Mouse (Mus musculus) right cerebral cortex, postnatal 36 days (tissue): Measurements from ENCODE around the gene Gnat1.

Experiments used
- DNase-seq, 2 experiments: peaks; one replicate each; pipeline ENCODE4 v3.0.0; 2022; ENCODE audit warnings: low spot score in 2 of 2, mixed read lengths in 1 of 2

Gnat1 gene

GRCm38 (mm10) chr9:107675671-107676301, 3.7 kb downstream of the Gnat1 start:
- peak; percentile 41 to 45 for DNase-seq

- DNase-seq = no peak
Observed at GRCm38 (mm10) chr9:107674609-107675429, 4.7 kb downstream of the Gnat1 start.

- no peak for DNase-seq
Observed at GRCm38 (mm10) chr9:107670259-107670658, 9.3 kb downstream of the Gnat1 start.

GRCm38 (mm10) chr9:107669480-107669945, 10.0 kb downstream of the Gnat1 start, which contains the start of gene Slc38a3:
Gene Slc38a3, minus strand, starts transcription at chr9:107669530.
- DNase-seq = no peak

GRCm38 (mm10) chr9:107668916-107669315, 10.6 kb downstream of the Gnat1 start:
- no peak for DNase-seq

- DNase-seq = no peak
Observed at GRCm38 (mm10) chr9:107668011-107668410, 11.5 kb downstream of the Gnat1 start.

- no peak for DNase-seq
Observed at GRCm38 (mm10) chr9:107667219-107667618, 12.3 kb downstream of the Gnat1 start.

GRCm38 (mm10) chr9:107666751-107667205, 12.7 kb downstream of the Gnat1 start:
- no peak for DNase-seq

- DNase-seq = no peak
Observed at GRCm38 (mm10) chr9:107665308-107665707, 14.2 kb downstream of the Gnat1 start.

GRCm38 (mm10) chr9:107663525-107663924, 16.0 kb downstream of the Gnat1 start:
- DNase-seq = no peak

GRCm38 (mm10) chr9:107662342-107662741, 17.2 kb downstream of the Gnat1 start:
- DNase-seq = no peak

- DNase-seq = no peak
Observed at GRCm38 (mm10) chr9:107660777-107661176, 18.7 kb downstream of the Gnat1 start.

GRCm38 (mm10) chr9:107659961-107660360, 19.6 kb downstream of the Gnat1 start:
- no peak for DNase-seq

- DNase-seq = peak; percentile 66 to 67
Observed at GRCm38 (mm10) chr9:107659551-107659950, 20.0 kb downstream of the Gnat1 start.

GRCm38 (mm10) chr9:107658096-107658495, 21.4 kb downstream of the Gnat1 start:
- no peak for DNase-seq

- no peak for DNase-seq
Observed at GRCm38 (mm10) chr9:107657144-107657543, 22.4 kb downstream of the Gnat1 start.

- DNase-seq = no peak
Observed at GRCm38 (mm10) chr9:107654585-107654984, 24.9 kb downstream of the Gnat1 start.

- no peak for DNase-seq
Observed at GRCm38 (mm10) chr9:107653474-107653873, 26.0 kb downstream of the Gnat1 start.

GRCm38 (mm10) chr9:107650708-107651481, 28.6 kb downstream of the Gnat1 start:
- DNase-seq = no peak

- no peak for DNase-seq
Observed at GRCm38 (mm10) chr9:107650225-107650624, 29.3 kb downstream of the Gnat1 start.

GRCm38 (mm10) chr9:107648767-107649166, 30.7 kb downstream of the Gnat1 start:
- DNase-seq = no peak

- DNase-seq = no peak
Observed at GRCm38 (mm10) chr9:107646975-107647374, 32.5 kb downstream of the Gnat1 start.
